Comparison of ENCODE assay signal across 8 mouse cellular contexts in the genomic region with DNA sequence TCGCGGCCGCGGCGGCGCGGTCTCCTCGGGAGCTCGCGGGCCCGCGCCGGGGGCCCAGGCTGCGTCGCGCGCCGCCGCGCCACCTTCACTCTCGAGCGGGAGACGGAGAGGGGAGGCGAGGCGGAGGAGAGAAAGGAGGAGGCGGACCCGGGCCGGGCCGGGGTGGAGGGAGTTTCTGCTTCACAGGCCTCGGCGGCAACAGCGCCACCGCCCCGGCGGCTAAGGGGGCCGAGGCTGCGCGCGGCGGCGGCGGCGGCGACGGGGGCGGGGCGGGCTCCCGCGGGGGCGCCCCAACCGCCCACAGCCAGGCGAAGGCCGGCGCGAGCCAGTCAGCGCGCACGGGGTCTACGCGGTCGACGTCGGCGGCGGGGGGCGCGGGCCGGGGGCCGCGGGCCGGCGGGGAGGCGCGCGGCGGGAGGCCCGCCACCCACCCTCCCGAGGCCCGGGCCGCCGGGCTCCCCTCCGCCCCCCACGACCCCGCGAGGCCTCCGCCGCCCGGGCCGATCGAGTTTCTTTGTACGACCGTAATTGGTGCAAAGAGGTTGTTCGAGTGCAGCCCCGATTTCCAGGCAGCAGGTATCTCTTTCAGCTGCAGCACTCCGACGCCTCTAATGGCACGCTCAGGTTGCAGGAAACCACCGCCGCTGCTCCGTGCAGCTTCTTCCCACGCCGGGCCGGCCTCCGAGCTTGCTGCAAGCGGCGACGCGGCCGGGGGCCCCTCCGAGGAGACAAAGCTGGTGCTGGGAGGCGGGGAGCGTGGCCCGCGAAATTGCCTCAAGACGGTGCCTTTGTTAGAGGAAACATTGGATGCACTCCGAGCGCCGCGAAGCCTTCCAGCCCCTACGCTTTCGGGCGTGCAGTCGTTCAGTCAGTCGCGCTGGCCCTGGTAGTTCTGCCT. TPM values are rescaled to one million over a fixed set of nuclear protein-coding genes. Genes with fewer than 3 reads are reported as not detected.
DNase-seq lines count a peak whose midpoint lies in the region; ATAC-seq and TF ChIP-seq lines count a peak whose summit lies in the region.

No protein-coding gene starts in this region.

- peak overlapping the region; percentile 88 for H3K4me2 ChIP-seq in heart, embryonic 14.5 days (ENCODE audit: low read length)
- H3K4me2 ChIP-seq in liver, embryonic 13.5 days = peak overlapping the region; percentile 93
- peak overlapping the region; percentile 66 for H3K4me2 ChIP-seq in stomach, embryonic 16.5 days (ENCODE audit: low read depth, low read length)

- H3K36me3 ChIP-seq in heart, embryonic 14.5 days (ENCODE audit: control insufficient read depth, insufficient read depth, low read length) = no peaks in the 10 kb centered on the region
- no peaks in the 10 kb centered on the region for H3K36me3 ChIP-seq in liver, embryonic 13.5 days
- H3K36me3 ChIP-seq in stomach, embryonic 16.5 days (ENCODE audit: control insufficient read depth, insufficient read depth, low read length) = no peaks in the 10 kb centered on the region

- under 1% methylated on average over 84 of the region's 125 CpGs for WGBS in heart, embryonic 14.5 days
- under 1% methylated on average over 83 of the region's 125 CpGs for WGBS in liver, embryonic 13.5 days (ENCODE audit: insufficient replicate concordance)
- under 1% methylated on average over 85 of the region's 125 CpGs for WGBS in stomach, embryonic 16.5 days

- no peaks in the 10 kb centered on the region for H3K27me3 ChIP-seq in heart, embryonic 14.5 days (ENCODE audit: control insufficient read depth, insufficient read depth, low read length)
- peaks cover 31% of the 10 kb centered on the region for H3K27me3 ChIP-seq in liver, embryonic 13.5 days
- no peaks in the 10 kb centered on the region for H3K27me3 ChIP-seq in stomach, embryonic 16.5 days (ENCODE audit: control insufficient read depth, insufficient read depth, low read length)

- H3K9ac ChIP-seq in heart, embryonic 14.5 days (ENCODE audit: low read length) = peak overlapping the region; percentile 99
- H3K9ac ChIP-seq in liver, embryonic 13.5 days = peak overlapping the region; percentile 91
- peak overlapping the region; percentile 100 for H3K9ac ChIP-seq in stomach, embryonic 16.5 days (ENCODE audit: low read length)

- H3K27ac ChIP-seq in heart, embryonic 14.5 days (replicated peaks in 1 of 2; ENCODE audit: control insufficient read depth in 1 of 2, insufficient read depth in 1 of 2, low read depth in 2 of 2, low read length in 2 of 2) = peak overlapping the region; percentile 99 to 100
- H3K27ac ChIP-seq in liver, embryonic 13.5 days = peak overlapping the region; percentile 94
- peak overlapping the region; percentile 100 for H3K27ac ChIP-seq in stomach, embryonic 16.5 days (ENCODE audit: low read length)

- peak overlapping the region; percentile 93 to 97 for H3K4me3 ChIP-seq in heart, embryonic 14.5 days (ENCODE audit: control insufficient read depth in 1 of 2, insufficient read depth in 1 of 2, low read depth in 1 of 2, low read length in 2 of 2)
- peak overlapping the region; percentile 86 for H3K4me3 ChIP-seq in liver, embryonic 13.5 days (replicated peaks)
- peak overlapping the region; percentile 85 for H3K4me3 ChIP-seq in stomach, embryonic 16.5 days (replicated peaks; ENCODE audit: low read length)

- ATAC-seq in heart, embryonic 14.5 days (ENCODE audit: insufficient number of reproducible peaks, insufficient read depth, low FRiP score, low read depth) = peak; percentile 88
- peak; percentile 87 for ATAC-seq in liver, embryonic 13.5 days (ENCODE audit: low read depth)
- ATAC-seq in stomach, embryonic 16.5 days (ENCODE audit: insufficient read depth, low FRiP score) = peak; percentile 91

- TF ChIP-seq POLR2A in brain, embryonic 14.5 days (IDR thresholded peaks at IDR 0.05; ENCODE audit: borderline replicate concordance, extremely low read depth, insufficient read depth, insufficient read length, poor library complexity, severe bottlenecking) = peak; percentile 83

- no peak for TF ChIP-seq CTCF in brain, embryonic 14.5 days (IDR thresholded peaks at IDR 0.05; ENCODE audit: borderline replicate concordance, extremely low read depth, insufficient read depth, insufficient read length)

- H3K4me1 ChIP-seq in heart, embryonic 14.5 days (ENCODE audit: control insufficient read depth in 2 of 2, insufficient read depth in 2 of 2, low read length in 2 of 2) = peaks cover 0 to 17% of the 10 kb centered on the region in 2 experiments; a peak in 2 of 4 replicates
- peaks cover 24% of the 10 kb centered on the region for H3K4me1 ChIP-seq in liver, embryonic 13.5 days (replicated peaks)
- H3K4me1 ChIP-seq in stomach, embryonic 16.5 days (ENCODE audit: control insufficient read depth, insufficient read depth, low read length) = peaks cover 25% of the 10 kb centered on the region

- peak; percentile 88 for DNase-seq in CD4-positive helper T cell, adult 2 months (ENCODE audit: low read depth, low spot score)
- peak; percentile 96 for DNase-seq in brain, embryonic 14.5 days (ENCODE audit: low read depth)
- peak; percentile 51 for DNase-seq in fibroblast of lung, adult 2 months (ENCODE audit: low read depth)
- DNase-seq in kidney, postnatal 14 days = peak; percentile 94
- peak; percentile 68 for DNase-seq in liver, embryonic 13.5 days
- DNase-seq in neural tube, embryonic 10.5 days (ENCODE audit: extremely low spot score, low spot score) = peak; percentile 87

- no peaks in the 10 kb centered on the region for H3K9me3 ChIP-seq in heart, embryonic 14.5 days (ENCODE audit: control insufficient read depth, low read length)
- H3K9me3 ChIP-seq in liver, embryonic 13.5 days (replicated peaks) = no peaks in the 10 kb centered on the region
- H3K9me3 ChIP-seq in stomach, embryonic 16.5 days (replicated peaks; ENCODE audit: control insufficient read depth, low read length) = no peaks in the 10 kb centered on the region

RNA-seq across cellular contexts. Expression of a gene that starts 0.9 kb away (rescaled TPM):
- polyA plus RNA-seq in brain, embryonic 14.5 days (2012; rRNA removed) = 23.7 and 31.1 TPM in 2 replicates
- 22.7 and 24.8 TPM in 2 replicates for polyA plus RNA-seq in heart, embryonic 14.5 days (2014; fragmentation: Nextera tagmentation; extraction: Ambion mirVana)
- polyA plus RNA-seq in liver, embryonic 13.5 days (2015; fragmentation: Nextera tagmentation; extraction: Ambion mirVana) = 4.1 and 5.6 TPM in 2 replicates
- 16.3 and 18.3 TPM in 2 replicates for polyA plus RNA-seq in stomach, embryonic 16.5 days (2015; fragmentation: Nextera tagmentation; extraction: Ambion mirVana)

Comparison
In these comparisons a context has a peak if more than half of its experiments do, and no peak if none do; other contexts are left out.
1. Peak in every context shown above with its lines: DNase-seq, ATAC-seq, H3K4me3 ChIP-seq and H3K27ac ChIP-seq.